Mouse (Mus musculus): ENCODE measurements at regions not wholly inside any gene's neighbourhood (a gene's known extent, or its start where the extent isn't known, plus 50 kb on each side); places are given as distances from the start of the nearest gene placed in this dataset.

GRCm38 (mm10) chr9:46478611-46479010 lies 158.8 kb upstream of the 4931429L15Rik start:
- no peak for TF ChIP-seq POLR2A (IDR thresholded peaks at IDR 0.05; ENCODE audit: borderline replicate concordance, extremely low read depth, insufficient read depth, insufficient read length, poor library complexity, severe bottlenecking)
- TF ChIP-seq CTCF (IDR thresholded peaks at IDR 0.05; ENCODE audit: borderline replicate concordance, extremely low read depth, insufficient read depth, insufficient read length): no peak

Data from brain, embryonic 14.5 days (tissue).